Comparison of ENCODE assay signal across 9 mouse cellular contexts in the genomic region with DNA sequence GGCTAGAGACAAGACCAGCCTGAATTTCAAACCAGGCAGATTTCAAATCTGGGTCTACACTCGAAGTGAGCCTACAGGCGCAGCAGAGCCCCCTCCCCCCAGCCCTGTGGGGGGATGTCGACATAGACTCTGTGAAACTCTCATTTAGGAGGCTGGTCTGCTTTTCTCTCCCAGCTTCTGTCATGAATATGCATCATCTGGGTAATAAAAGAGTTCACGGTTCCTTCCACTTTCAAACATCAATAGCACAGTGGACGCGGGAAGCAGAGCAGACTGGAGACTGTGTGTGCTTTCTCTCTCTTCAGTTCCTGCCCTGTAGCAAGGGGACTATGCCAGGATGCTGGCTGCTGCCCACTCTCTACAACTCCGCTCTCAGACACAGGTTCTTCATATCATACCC. TPM values are rescaled to one million over a fixed set of nuclear protein-coding genes. Genes with fewer than 3 reads are reported as not detected.
DNase-seq lines count a peak whose midpoint lies in the region; ATAC-seq and TF ChIP-seq lines count a peak whose summit lies in the region.
"Had no signal": no experiment of that assay in that cellular context is flagged by ENCODE, and none has a peak within 500 bp of the region (broad histone marks: within the 10 kb centered on the region; RNA-seq: fewer than 3 reads in every experiment).

No protein-coding gene starts in this region.

- H3K4me2 ChIP-seq in lung, embryonic 16.5 days (ENCODE audit: low read depth, low read length), result no peak overlapping the region
- H3K4me2 ChIP-seq in hindbrain, embryonic 15.5 days, result peak overlapping the region; percentile 42

- H3K27ac ChIP-seq in lung, embryonic 16.5 days (ENCODE audit: low read length), result peak overlapping the region; percentile 76
- H3K27ac ChIP-seq in hindbrain, embryonic 15.5 days (replicated peaks), result peak overlapping the region; percentile 88
- H3K27ac ChIP-seq in olfactory bulb, adult 2 months (ENCODE audit: insufficient read depth, low read depth, low read length), result peak overlapping the region; percentile 33; the same call in 1 of the 2 replicates

- H3K9ac ChIP-seq in lung, embryonic 16.5 days (ENCODE audit: low read length), result no peak overlapping the region
- H3K9ac ChIP-seq in hindbrain, embryonic 15.5 days, result no peak overlapping the region

- ATAC-seq in frontal cortex, adult (ENCODE audit: low TSS enrichment), result peak; percentile 36; the same call in 1 of the 2 replicates
- ATAC-seq in lung, embryonic 16.5 days (ENCODE audit: low read depth), result no peak
- peak; percentile 57 for ATAC-seq in hindbrain, embryonic 15.5 days (ENCODE audit: low FRiP score, low read depth)
- ATAC-seq: lung, postnatal 0 days had no signal

- no peak for TF ChIP-seq POLR2A in olfactory bulb, adult 2 months (IDR thresholded peaks at IDR 0.05; ENCODE audit: insufficient read depth, low read depth, low read length)

- no peaks in the 10 kb centered on the region for H3K27me3 ChIP-seq in lung, embryonic 16.5 days (ENCODE audit: control insufficient read depth, insufficient read depth, low read depth, low read length)
- H3K27me3 ChIP-seq in hindbrain, embryonic 15.5 days, result no peaks in the 10 kb centered on the region

- TF ChIP-seq CTCF in olfactory bulb, adult 2 months (IDR thresholded peaks at IDR 0.05; ENCODE audit: insufficient read depth, low read depth, low read length), result no peak

- peaks cover 83% of the 10 kb centered on the region for H3K4me1 ChIP-seq in lung, embryonic 16.5 days (replicated peaks; ENCODE audit: control insufficient read depth, insufficient read depth, low read length)
- H3K4me1 ChIP-seq in hindbrain, embryonic 15.5 days (replicated peaks), result peaks cover 91% of the 10 kb centered on the region
- H3K4me1 ChIP-seq in olfactory bulb, adult 2 months (ENCODE audit: control insufficient read depth, insufficient read depth, low read length), result peaks cover 62% of the 10 kb centered on the region

- 35% methylated on average over 7 of the region's 7 CpGs for WGBS in lung, embryonic 16.5 days
- 9% methylated on average over 7 of the region's 7 CpGs for WGBS in hindbrain, embryonic 15.5 days
- WGBS in olfactory bulb, adult 2 months, result 27% methylated on average over 7 of the region's 7 CpGs

- no peaks in the 10 kb centered on the region for H3K9me3 ChIP-seq in lung, embryonic 16.5 days (ENCODE audit: control insufficient read depth, low read length)
- no peaks in the 10 kb centered on the region for H3K9me3 ChIP-seq in hindbrain, embryonic 15.5 days

- no peak for DNase-seq in frontal cortex, postnatal 25 days (ENCODE audit: low spot score in 2 of 2)
- DNase-seq in lung, postnatal 14 days, result no peak
- no peak for DNase-seq in urinary bladder, adult 2 months (ENCODE audit: low spot score)
- no peak for DNase-seq in heart, postnatal 14 days

- peaks cover 18% of the 10 kb centered on the region for H3K36me3 ChIP-seq in lung, embryonic 16.5 days (ENCODE audit: control insufficient read depth, insufficient read depth, low read length)
- no peaks in the 10 kb centered on the region for H3K36me3 ChIP-seq in hindbrain, embryonic 15.5 days

- intact Hi-C loops in heart, postnatal 14 days (cut with DNase I), result no loop called here

- H3K4me3 ChIP-seq in lung, embryonic 16.5 days (ENCODE audit: low read length), result no peak overlapping the region
- no peak overlapping the region for H3K4me3 ChIP-seq in hindbrain, embryonic 15.5 days
- H3K4me3 ChIP-seq in olfactory bulb, adult 2 months (ENCODE audit: insufficient read depth, low read depth, low read length), result no peak overlapping the region

RNA-seq across cellular contexts. Expression of a gene that starts 30.8 kb away (rescaled TPM):
- 20.5 and 22.0 TPM in 2 replicates for polyA plus RNA-seq in lung, embryonic 16.5 days (2015; fragmentation: Nextera tagmentation; extraction: Ambion mirVana)
- polyA plus RNA-seq in hindbrain, embryonic 15.5 days (2015; fragmentation: Nextera tagmentation; extraction: Ambion mirVana), result 16.3 and 18.2 TPM in 2 replicates
- polyA plus RNA-seq in olfactory bulb, adult 2 months (2012; ENCODE audit: insufficient read depth, insufficient read length, low replicate concordance, missing spikeins), result 48.1 TPM in 1 of 2 replicates, not detected in the other
- polyA plus RNA-seq in urinary bladder, adult 2 months (2012; rRNA removed), result 21.4 and 33.4 TPM in 2 replicates
- total RNA-seq in heart, postnatal 14 days (2021), result 10 to 100 TPM; 43.8 to 49.4 TPM

RNA-seq across cellular contexts. Expression of a gene that starts 40.7 kb away (rescaled TPM):
- 21.8 and 23.2 TPM in 2 replicates for polyA plus RNA-seq in lung, embryonic 16.5 days (2015; fragmentation: Nextera tagmentation; extraction: Ambion mirVana)
- polyA plus RNA-seq in hindbrain, embryonic 15.5 days (2015; fragmentation: Nextera tagmentation; extraction: Ambion mirVana), result 17.5 and 21.6 TPM in 2 replicates
- polyA plus RNA-seq in olfactory bulb, adult 2 months (2012; ENCODE audit: insufficient read depth, insufficient read length, low replicate concordance, missing spikeins), result 122 TPM in 1 of 2 replicates, not detected in the other
- 41.7 and 46.3 TPM in 2 replicates for polyA plus RNA-seq in urinary bladder, adult 2 months (2012; rRNA removed)
- total RNA-seq in heart, postnatal 14 days (2021), result 10 to 100 TPM; 37.4 to 40.5 TPM

Comparison
In these comparisons a context has a peak if more than half of its experiments do, and no peak if none do; other contexts are left out.
1. H3K27ac ChIP-seq: peak in every context shown above with its lines; median percentile 88 in hindbrain, embryonic 15.5 days; 76 in lung, embryonic 16.5 days; 33 in olfactory bulb, adult 2 months.